Mouse (Mus musculus): ENCODE measurements around the gene Fam167b.

GRCm38 (mm10) chr4:129576863-129577491, 1.4 kb downstream of the Fam167b start:
- TF ChIP-seq CTCF (IDR thresholded peaks at IDR 0.05; ENCODE audit: low read depth) (peak; percentile 45), EP300 (IDR thresholded peaks at IDR 0.05; ENCODE audit: low read depth) (no peak)

Measured in heart, postnatal 0 days (tissue).